Mouse (Mus musculus) cerebellum, adult 2 months (tissue): ENCODE data around the gene Lin7c.

Experiments
- CTCF ChIP-seq: fragments of 200-500 bp; IDR thresholded peaks from 2 replicates; pipeline ENCODE4 v1.5.1; 2011; ENCODE audit warnings: low read depth, mild to moderate bottlenecking, control low read depth, low read length, moderate library complexity, borderline replicate concordance; ENCODE audit not compliant: insufficient read depth
- POLR2A ChIP-seq: fragments of 200-500 bp; IDR thresholded peaks from 2 replicates; pipeline ENCODE4 v1.6.1; 2011; ENCODE audit warnings: low read length, control low read depth, borderline replicate concordance; ENCODE audit not compliant: insufficient read depth

GRCm38 (mm10) chr2:109914601-109915000 lies 23.9 kb downstream of the Lin7c start:
- no peak for TF ChIP-seq CTCF
- TF ChIP-seq POLR2A = no peak
